Mouse (Mus musculus): Measurements from ENCODE around the gene Gm28048.

DNA sequence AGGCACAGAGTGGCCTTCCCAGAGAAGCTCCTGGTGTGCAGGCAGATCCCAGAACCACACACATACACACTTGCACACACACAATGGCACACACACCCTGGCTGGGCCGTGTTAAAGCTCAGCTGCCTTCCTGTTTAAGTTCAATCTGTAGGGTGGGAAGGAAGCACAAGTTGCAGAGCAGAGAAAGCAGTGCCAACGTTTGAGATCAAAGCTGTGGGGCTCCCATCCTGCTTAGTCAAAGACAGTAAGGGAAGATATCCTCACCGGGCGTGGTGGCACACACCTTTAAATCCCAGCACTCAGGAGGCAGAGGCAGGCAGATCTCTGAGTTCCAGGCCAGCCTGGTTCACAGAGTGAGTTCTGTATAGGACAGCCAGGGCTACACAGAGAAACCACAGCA, 149.3 kb downstream of the Gm28048 start:
- no peak for TF ChIP-seq POLR2A (IDR thresholded peaks at IDR 0.05; ENCODE audit: borderline replicate concordance, insufficient read depth, low read length)
- no peak for TF ChIP-seq CTCF (IDR thresholded peaks at IDR 0.05; ENCODE audit: borderline replicate concordance, insufficient read depth, low read depth, low read length)

Data from cerebellum, adult 2 months (tissue).